Mouse (Mus musculus) right cerebral cortex, postnatal 4 days (tissue): ENCODE results near the gene Rasgef1b.

ENCODE experiments used
- DNase-seq: peaks from one replicate; pipeline ENCODE4 v3.0.0-alpha.2; 2022

Rasgef1b gene

GRCm38 (mm10) chr5:99388585-99389250 lies 340.1 kb downstream of the Rasgef1b start:
- no peak for DNase-seq

GRCm38 (mm10) chr5:99388131-99388530 lies 340.7 kb downstream of the Rasgef1b start:
- DNase-seq: no peak

- no peak for DNase-seq
These were observed 341.5 kb downstream of the Rasgef1b start for GRCm38 (mm10) chr5:99387185-99387981.

GRCm38 (mm10) chr5:99386246-99386845 lies 342.5 kb downstream of the Rasgef1b start:
- DNase-seq: no peak

GRCm38 (mm10) chr5:99385737-99386136 lies 343.1 kb downstream of the Rasgef1b start:
- DNase-seq: no peak

DNA sequence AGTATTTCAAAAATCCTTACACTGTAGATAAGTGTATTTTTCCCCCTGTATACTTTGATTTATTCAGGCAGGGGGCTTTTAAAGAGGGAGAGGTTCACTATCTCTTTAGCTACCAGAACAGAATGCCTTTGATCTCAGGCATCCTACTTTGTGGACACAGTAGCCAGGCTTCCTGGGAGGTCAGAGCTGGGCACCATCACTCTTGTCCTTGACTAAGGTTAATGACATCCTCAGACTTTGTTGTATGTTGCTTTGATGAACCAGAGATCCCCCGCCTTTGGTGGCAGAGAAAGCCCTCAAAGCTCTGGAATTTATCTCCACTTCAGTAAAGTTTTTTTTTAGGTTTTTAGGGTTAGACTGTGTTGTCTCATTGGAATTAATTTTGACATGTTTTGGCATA lies 343.8 kb downstream of the Rasgef1b start:
- DNase-seq: no peak

GRCm38 (mm10) chr5:99383783-99384281 lies 345.0 kb downstream of the Rasgef1b start:
- no peak for DNase-seq

DNA sequence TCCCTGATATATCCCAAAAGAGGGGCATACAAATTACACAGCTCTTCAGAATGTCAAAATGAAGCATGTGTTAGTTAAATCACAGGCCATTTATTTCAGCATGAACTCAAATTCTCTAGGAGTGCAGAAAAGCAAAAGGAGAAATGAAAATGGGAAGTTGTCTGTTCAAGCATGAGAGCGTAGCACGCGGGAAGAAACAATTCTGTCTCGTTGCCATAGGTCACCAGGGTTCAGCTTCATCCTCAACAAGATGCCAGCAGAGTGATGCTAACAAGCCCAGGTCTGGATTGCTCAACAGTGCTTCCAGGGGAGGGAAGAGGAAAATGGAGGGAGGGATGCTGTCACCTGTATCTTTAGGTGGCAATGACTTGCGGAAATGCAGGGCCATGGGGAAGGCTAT lies 346.1 kb downstream of the Rasgef1b start:
- no peak for DNase-seq

- no peak for DNase-seq
These were observed 347.2 kb downstream of the Rasgef1b start for GRCm38 (mm10) chr5:99381639-99382038.

- DNase-seq: no peak
These were observed 348.0 kb downstream of the Rasgef1b start for GRCm38 (mm10) chr5:99380882-99381281.

- no peak for DNase-seq
These were observed 348.7 kb downstream of the Rasgef1b start for GRCm38 (mm10) chr5:99380166-99380565.

DNA sequence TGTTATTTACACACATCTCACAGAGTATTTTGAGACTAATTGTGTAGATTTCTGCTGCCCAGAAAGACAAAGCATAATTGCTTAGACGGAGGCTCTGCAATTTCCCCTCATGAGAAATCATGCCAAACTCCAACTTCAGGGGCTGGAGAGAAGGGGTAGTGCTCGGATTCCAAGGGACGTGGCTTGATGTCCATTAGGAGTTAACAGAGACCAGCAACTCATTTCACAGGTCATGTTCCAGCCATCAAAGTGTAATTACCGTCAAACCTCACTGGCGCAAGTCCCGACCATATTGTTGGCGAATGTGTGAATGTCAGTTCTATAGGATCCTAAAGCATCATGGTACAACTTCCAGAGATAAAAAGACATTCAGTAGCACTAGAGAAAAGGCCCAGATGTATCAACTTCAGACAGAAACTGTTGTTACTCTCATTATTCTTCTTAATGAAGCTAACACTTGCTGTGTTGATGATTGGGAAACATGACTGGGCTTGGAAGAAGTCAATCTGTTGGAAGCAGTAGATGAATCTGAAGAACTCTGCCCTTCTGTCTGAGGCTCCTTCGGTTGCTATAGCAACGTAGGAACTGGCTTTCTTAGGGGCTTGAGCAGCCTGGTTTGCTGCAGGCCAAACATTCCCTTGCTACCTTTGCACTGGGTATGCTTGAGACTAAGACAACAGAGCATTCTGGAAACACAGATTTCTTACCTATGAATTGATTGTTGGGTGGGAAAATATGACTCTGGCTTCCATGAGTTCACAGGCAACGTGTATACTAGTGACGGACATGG lies 350.2 kb downstream of the Rasgef1b start:
- DNase-seq: no peak

GRCm38 (mm10) chr5:99375725-99376124 lies 353.1 kb downstream of the Rasgef1b start:
- no peak for DNase-seq

DNA sequence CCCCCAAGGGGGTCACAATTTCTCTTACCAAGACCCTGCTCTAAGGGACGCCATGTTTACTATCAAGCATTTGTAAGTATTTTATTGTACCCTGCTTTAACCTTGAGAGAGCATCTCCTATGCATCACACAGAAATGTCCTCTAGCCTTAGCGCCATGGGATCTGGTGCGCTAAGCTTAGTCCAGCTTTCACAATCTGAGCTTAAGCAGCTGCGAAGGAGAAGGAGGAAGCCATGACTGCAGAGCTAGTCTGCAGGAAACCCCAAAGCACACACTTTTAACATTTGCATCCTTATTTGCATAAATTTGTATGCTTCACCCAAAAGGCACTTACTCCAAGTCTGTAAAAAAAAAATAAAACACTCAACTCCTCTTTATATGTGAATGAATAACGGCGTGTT lies 354.4 kb downstream of the Rasgef1b start:
- DNase-seq: no peak

- DNase-seq: no peak
These were observed 355.2 kb downstream of the Rasgef1b start for GRCm38 (mm10) chr5:99373570-99374151.

- no peak for DNase-seq
These were observed 358.2 kb downstream of the Rasgef1b start for GRCm38 (mm10) chr5:99370636-99371035.

DNA sequence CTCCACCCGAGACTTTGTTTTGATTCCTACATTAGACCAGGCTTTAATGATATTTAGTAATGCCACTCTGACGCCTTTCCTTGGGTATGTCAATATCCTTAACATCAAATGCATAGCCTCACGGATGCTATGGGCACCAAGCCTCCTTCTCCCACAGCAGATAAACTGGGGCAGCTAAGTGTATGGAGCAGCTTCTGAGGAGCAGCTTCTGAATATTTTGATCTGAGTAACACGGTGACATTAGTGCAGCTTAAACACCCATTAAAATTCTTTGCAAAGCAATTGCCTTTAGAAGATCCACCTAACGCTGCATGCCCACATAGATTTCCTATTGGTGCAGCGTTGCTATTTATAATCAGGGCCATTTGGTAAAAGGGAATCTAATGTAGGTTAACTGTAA lies 359.6 kb downstream of the Rasgef1b start:
- no peak for DNase-seq

DNA sequence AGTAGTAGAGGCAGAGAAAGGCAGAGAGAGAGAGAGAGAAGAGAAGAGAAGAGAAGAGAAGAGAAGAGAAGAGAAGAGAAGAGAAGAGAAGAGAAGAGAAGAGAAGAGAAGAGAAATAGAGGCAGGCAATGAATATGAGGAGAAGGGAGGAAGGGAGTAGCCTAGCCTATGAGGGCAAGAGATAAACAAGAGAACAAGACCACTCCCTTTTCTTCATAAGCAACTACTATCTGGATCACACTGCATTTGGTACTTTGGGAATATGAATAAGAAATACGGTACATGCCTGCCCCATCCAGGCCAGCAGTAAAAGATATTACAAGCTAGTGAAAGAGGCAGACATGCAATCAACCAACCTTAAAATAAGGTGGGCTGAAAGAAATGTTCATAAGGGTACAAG lies 360.2 kb downstream of the Rasgef1b start:
- DNase-seq: no peak

DNA sequence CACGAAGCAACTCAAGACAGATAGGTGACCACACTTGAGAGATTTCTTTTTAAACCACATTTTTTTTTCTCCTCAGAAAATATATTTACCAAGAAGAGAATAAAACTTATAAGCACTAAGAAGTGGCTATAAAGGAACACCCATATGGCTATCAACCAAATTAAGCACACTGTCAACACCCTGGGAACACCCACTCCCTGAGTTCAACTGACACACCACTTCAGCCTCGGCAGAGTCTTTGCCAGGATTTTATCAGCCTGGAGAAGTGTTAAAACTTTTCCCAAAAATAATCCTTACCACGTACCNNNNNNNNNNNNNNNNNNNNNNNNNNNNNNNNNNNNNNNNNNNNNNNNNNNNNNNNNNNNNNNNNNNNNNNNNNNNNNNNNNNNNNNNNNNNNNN lies 368.3 kb downstream of the Rasgef1b start:
- DNase-seq: no peak

GRCm38 (mm10) chr5:99359251-99359650 lies 369.6 kb downstream of the Rasgef1b start:
- no peak for DNase-seq

DNA sequence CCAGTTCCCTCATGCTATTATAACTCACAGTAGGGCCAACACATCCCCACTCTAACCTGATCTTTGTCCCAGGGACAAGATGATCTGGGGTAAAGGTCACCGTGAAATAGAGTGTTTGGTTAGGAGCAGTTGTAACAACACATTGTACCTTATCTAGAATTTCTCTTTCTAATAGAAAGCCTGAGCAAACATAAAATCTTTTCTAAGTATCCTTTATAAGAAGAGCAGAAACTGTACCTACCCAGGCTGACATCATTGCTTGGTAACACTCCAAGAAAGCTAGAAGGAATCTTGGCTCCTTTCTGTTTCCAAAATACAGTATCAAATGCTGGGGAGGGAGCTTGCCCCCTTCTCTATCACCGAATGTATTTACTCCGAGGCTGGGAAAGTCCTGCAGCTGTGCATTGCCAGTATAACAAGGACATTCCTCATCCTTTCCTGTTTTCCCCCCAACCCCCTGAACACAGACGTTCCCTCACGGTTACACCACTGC lies 374.2 kb downstream of the Rasgef1b start:
- no peak for DNase-seq

GRCm38 (mm10) chr5:99350030-99350429 lies 378.8 kb downstream of the Rasgef1b start:
- no peak for DNase-seq
